Mouse (Mus musculus): ENCODE data around the gene Eif6.
A peak's percentile ranks its signal among the peaks of the same experiment; 100 is the strongest.

Eif6 gene

DNA sequence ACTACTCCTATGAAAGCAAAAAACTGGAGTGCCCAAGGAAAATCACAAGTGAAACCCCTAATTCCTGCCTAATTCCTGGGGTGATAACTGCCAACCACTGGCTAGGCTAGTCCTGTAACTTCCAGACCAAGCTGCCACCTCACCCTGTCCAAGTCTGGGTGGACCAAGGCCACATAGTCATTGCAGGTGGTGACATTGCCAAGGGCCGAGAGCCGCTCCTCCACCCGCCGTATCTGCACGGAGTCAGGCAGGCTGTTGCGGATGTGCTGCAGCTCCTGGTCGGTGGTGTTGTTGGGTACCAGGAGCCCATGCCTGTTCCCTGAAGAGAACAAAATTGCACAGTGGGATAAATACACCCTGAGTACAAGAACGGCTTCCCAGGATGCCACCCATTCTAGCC, 3.0 kb downstream of the Eif6 start:
- DNase-seq (ENCODE audit: low spot score): no peak

DNA sequence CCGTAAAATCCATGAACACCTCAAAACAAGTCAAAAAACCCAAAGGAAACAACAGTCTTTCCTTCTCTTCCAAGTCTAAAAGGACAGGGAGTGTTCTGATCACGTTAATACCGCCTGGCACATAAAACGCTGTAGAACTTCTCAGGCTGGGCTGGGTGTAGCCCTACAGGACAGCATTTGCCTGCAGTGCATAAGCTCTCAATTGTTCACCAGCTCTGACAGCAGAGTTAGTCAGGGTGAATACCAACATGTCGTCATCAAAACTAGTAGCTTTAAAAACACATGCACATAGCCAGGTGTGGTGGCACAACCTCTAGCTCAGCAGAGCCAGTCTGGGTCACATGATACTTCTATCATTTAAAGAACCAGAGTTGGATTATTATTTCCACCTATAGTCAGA, 5.9 kb downstream of the Eif6 start:
- no peak for DNase-seq (ENCODE audit: low spot score)

DNA sequence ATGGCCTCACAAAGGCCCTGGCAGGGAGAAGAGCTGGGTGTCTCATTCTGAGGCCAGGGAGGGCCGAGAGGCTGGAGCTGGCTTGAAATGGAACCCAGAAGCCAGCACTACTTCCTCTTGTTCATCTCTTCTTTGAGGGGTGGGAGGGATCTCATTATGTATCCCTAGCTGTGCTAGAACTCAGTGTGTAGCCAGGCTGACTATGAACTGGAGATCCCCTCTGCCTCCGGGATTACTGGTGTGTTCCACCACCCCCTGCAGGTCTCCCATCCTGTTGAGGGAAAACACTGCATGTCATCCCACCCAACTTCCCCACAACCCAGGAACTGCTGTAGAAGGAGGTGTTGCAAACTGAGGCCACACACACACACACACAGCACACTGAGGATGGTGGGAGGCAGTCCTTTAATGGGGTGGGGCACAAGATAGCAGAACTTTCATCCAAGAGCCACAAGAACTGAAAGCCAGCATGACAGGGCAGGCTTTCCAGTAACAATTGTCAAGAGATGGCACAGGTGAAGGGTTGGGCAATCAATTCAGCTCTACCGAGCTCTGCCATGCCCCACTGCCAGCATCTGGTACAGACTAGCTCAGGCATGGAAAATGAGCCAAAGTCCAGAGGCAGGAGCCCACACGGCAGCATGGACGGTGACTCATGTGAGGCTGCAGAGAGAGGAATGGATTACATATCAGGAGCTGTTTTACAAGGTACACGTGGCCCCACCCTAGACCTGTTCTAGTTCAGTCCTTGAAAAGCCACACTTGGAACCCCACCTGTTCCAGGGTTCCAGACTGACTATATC, 7.1 kb downstream of the Eif6 start:
- DNase-seq (ENCODE audit: low spot score): no peak

DNA sequence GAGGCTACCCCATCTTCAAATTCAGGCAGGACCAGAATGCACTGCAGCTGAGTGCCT, 7.5 kb downstream of the Eif6 start, which contains the start of gene BC029722:
TSS of gene BC029722 (minus strand) at position 35 of the 57 bp plus-strand sequence.
- no peak for DNase-seq (ENCODE audit: low spot score)

DNA sequence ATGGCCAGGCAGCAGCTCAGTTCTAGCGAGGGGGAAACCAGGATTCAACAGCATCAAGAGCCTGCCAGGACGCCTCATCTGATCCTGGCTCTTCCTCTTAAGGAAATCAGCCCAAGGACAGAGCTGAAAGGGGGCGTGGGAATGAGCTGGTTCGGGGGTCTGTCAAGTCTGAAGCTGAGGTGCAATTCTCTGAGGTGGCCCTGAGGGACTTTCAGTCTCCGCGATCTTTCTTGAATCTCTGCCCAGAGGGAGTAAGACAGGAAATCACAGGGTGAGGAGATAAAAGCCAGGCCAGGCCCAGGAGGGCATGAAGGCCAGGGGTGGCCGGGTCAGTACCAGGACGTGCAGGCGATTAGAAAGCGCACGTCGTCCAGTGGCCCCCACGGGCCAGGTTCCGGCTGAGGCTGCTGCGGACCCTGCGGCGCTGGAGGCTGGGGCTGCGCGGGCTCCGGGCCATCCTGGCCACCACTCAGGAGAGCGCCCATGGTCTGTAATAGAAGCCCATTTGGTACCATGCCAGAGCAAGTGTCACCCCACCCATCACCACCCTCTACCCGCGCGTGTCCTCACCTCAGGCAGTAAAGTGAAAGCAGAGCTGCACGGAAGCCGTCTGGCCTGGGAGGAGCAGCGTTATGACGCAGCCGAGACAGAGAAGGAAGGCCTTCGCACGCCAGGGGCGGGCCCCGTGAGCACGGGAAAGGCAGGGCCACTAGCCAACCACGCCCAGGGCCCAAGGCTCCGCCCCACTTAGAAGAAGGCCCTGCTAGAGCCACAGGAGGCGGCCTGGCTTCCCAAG, 7.9 kb downstream of the Eif6 start:
- peak; percentile 96 for DNase-seq (ENCODE audit: low spot score)

DNA sequence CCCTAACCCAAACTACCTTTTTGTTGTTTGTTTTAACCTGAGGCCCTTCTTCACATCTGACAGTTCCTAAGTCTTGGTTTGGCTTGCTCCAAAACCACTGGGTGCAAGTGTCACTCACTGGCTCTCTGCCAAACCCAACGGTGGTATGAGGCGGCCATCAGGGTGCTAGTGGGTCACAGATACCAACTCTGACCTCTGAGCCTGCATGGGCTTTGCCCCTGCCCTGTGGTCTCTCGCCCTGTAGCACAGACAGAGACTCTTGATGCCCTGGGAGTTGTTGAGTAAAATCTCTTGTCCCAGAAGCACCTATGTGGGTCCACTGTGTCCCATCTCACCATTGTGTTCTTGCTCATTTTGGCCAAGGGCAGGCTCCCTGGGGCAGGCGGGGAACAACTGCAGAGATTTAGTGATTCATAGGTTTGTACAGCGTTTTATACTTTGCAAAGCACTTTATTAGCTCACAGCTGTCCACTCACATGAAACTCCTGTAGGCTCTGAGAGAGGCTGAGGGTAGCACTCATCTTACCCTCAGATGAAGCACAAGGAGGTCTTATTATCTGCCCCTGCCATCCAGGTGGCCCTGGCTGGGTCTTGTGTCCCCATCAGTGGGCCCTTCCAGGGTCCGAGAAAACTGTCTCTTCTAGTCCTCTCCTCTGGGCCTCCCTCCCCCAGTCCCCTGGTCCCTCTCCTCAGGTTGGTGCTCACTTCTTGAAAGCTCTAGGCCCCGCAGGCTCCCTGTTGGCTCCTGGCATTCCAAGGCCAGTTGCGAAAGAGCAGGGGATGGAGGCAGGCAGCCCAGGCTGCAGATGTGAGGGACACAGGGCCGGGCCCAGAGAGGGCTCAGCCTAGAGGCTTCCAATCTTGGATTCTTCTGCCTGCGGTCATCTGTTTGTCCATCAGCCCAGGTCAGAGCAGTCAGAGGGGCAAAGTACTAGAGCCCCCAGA, 9.2 kb downstream of the Eif6 start:
- no peak for DNase-seq (ENCODE audit: low spot score)

DNA sequence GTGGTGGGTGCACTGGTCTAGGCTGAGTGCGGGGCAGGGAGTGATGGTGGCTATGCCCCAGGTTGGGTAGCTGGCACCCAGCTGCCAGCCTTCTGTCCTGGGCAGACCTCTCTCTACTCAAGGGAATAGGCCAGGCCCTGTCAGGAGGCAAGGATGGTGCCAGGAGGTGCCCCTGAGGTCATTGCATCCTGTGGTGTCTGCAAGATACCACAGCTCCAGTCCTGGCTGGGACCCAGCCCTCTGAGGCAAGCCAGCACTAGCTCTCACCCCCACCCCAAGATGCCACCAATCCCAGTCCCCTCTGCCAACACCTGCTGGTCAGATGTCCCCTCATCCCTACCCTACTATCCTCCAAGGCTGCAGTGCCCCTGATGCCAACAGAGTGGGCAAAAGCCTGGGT, 10.5 kb downstream of the Eif6 start:
- DNase-seq (ENCODE audit: low spot score): no peak

DNA sequence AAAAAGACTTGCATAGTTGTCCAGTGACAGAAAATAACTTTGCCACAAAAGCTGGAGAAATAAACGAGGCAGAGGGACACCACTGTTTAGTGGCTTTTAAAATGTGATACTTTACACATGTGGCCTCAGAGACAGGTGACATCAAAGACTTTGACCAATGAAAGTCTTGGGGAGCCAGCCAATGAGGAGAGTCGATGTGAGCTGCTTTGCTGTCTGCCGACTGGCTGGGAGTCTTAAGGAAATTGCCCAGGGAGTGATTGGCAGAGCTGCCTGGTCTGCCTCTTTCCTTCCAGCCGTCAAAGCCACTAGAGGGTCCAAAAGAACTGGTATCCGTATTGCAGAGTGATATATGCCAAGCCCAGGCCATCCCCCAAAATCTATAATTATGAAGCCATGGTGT, 11.9 kb downstream of the Eif6 start:
- no peak for DNase-seq (ENCODE audit: low spot score)

DNA sequence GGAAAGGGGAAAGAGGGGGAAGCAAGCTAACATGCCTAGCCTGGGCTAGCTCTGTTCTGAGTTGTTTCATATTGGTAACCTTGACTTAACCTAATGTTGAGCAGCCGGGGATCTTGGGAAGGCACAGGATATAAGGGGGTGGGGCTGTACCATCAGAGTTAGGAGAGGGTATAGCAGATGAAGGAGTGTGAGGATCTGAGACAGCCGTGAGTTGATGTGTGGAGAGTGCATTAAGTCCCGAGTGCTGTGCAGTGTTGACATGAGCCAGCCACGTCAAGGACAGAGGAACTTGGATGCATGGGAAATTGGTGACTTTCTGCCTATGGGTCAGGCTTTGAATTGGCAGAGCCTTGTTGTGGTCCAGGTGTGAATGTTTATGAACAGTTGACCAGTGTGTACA, 14.1 kb downstream of the Eif6 start:
- DNase-seq (ENCODE audit: low spot score): no peak

DNA sequence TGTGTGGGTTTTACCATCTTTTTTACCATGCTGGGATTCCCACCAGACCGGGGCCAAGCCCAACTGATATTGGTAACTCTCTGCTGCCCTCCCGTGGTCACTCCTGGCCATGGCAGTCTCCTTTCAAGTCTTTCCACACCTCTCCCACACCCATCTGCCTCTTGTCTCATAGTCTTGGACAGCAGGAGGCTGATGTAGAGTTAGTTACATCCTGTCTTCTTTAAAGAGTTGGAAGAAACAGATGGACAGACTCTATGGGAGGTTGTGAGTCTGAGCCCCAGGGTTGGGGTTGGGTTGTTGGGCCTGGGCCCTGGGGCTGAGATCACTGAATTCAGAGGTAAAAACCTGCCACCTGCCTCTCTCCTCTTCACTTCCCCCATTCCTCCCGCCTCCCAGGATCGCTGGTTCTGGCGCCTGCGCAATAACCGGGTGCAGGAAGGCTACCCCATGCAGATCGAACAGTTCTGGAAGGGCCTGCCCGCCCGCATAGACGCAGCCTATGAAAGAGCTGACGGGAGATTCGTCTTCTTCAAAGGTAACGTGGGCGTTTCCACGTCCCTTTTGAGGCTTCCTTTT, 14.8 kb downstream of the Eif6 start:
- peak; percentile 90 for DNase-seq (ENCODE audit: low spot score)

DNA sequence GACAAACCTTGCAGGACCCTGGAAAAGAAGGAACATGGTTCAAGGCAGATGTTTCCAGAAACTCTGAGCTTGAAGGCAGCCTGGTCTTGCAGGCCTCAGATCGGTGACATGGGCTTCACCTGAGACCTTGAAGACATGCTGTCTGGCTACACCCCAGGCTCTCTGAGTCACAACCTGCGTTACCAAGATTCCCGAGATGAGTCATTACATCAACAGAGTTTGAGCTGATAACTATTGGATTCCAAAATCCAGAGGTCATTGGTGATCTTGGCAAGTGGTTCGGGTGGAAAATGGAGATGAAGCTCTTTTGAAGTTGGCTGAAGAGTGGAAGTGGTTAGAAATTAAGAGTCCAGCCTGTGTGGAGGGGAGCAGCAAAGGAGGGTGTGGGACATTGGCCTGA, 17.1 kb downstream of the Eif6 start:
- DNase-seq (ENCODE audit: low spot score): no peak

DNA sequence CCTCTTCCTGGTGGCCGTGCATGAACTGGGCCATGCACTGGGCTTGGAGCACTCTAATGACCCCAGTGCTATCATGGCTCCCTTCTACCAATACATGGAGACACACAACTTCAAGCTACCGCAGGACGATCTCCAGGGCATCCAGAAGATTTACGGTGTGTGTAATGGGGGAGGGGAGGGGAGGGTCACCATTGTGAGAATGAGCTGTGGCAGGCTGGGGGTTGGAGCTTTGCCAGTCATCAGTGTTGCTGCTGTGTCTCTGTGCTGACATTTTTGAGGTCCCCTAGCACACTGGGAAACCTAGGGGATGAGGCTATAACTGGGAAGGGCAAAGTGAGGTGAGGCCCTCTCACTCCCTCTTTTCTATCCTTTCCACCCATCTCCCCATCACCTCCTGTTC, 19.3 kb downstream of the Eif6 start:
- no peak for DNase-seq (ENCODE audit: low spot score)

DNA sequence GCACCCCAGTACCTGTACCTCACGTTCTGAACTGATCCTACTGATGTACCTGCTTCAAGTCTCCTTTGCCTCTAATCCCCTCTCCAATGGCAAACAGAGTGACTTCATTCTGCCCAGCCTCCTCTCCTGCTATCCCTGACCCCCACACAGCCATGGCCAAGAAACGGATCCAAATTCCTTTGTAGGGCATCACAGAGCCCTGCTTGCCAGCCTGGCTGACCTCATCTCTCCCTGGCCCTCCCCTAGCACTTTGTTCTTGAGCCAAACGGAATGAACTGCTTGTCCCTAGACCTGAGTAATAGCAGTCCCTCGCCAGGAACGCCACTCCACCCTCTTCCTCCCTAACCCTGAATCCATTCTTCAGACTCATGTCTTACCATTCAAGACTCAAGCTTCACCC, 20.2 kb downstream of the Eif6 start:
- no peak for DNase-seq (ENCODE audit: low spot score)

DNA sequence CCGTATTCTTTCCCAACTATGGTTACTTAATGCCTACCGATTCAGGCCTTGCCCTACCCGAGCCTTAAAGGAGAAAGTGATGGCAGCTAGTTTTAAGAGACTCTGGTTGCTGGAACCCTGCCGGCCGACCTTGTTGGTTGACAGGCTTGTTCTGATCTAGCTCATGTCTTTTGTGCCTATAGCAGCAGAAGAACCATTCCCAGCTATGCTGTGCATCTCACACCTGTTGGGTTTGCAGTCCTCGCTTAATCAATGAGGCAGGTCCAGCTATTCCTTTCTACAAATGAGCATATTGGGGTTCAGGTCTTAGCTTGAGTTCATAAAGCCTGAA, 20.8 kb downstream of the Eif6 start:
- DNase-seq (ENCODE audit: low spot score): no peak

DNA sequence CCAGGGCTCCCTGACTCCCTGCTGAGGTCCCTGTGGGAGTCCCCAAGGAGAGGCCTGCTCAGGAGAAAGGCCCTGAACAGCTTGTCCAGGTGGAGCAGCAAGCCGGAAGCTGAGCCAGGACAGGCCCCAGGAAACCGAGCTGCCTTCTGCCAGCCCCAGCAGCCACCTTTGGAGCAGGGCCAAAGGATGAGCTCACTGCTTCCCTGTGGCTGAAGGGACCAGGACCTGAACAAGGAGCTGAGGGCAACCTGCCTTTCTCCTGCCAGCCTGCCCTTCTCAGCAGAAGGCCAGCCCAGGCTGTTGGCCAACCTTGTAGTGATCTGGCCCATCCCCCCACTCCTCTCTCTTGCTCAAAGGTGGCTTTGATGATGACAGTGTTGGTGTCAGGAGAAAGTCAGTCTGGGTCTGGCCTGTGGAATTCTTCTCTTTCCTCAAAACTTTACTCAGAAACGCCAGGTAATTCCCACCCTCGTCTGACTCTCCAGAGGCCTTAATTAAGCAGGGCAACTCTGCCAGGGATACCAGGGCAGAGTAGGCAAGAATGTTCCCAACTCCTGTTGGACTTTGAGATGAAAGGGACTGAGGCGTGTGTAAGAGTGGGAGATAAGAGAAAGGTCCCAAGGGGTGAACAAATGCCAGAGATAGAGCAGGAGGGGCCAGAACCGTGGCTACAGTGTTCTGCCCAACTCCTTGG, 21.3 kb downstream of the Eif6 start:
- no peak for DNase-seq (ENCODE audit: low spot score)

DNA sequence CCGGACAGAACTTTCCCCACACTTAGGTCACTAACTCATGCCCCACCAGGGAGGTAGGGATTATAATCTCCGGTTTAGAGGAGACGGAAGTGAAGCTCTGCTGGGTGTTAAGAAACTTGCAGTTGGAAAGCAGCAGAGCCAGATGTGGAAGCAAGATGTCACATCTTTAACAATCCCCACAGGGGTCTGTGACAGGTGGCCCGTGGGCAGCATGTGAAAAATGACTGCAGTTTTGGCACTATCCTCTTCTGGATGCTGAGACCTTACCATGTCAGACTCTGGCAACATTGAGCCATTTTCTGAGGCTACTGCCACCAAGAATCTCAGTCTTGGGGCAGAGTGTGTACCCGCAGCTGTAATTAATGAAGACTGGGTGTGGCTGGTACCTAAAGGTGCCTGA, 22.7 kb downstream of the Eif6 start:
- no peak for DNase-seq (ENCODE audit: low spot score)

DNA sequence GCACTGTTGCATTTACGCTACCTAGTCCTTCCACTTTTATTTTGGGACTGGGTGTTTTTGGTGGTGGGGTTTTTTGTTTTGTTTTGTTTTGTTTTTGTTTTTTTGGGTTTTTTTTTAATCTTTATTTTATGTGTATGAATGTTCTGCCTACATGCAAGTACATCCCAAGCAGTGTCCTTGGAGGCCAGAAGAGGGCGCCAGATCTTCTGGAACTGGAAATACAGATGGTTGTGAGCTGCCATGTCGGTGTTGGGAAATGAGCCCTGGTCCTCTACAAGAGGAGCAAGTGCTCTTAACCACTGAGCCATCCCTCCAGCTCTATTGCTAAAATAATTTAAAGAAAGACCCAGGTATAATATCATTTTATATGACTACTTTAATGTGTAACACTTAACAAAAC, 24.0 kb downstream of the Eif6 start:
- DNase-seq (ENCODE audit: low spot score): no peak

DNA sequence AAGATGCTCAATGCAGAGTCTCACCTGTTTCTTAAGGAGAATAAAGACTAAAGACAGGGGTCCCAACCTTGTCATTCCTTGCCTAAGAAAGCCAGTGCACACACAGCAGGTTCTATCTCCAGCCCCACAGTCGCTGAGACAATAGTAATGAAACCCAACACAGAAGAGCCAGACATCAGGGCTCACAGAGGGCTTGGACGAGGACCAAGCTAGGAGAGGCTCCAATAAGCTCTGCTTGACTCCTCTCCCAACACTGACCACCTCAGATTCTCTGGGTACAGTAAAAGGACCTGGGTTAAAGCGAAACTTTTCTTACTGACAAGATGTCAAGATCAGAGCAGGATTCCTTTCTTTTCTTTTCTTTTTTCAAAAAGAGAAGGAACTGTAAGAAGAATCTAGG, 28.1 kb downstream of the Eif6 start:
- DNase-seq (ENCODE audit: low spot score): no peak

DNA sequence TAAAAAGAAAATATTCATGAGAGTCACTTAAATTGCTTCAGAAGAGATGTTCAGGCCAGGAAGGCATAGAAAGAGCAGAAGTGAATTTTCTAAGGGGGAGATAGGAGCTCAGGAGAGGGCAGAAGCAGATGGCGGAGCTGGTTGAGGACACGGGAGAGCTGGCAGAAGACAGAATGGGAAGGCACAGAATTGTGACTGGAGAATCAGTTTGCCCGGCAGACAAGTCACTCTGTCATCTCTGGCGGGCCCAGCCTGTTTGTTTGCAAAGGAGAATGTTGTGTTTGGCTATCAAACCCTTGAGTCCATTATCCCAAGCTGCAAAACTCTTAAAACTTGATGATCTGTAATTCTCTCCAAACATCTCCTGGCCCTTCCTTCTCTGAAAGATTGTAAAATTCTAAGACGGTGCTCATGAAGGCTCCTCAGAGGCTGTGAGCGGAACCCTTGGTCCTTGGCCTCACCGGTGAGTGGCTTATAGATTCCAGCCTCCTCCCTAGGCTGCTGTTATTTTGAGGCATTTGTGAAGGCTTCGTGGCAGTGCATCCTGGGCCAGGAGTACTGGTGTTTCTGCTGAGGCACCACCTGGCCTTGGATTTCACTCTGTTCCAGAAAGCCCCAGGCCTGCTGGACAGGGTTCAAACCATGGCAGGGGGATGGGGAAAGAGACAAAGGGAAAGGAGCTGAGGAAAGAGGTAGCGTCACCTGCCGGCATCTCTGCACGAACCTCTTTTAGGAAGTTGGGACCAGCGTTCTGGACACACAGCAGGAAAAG, 31.9 kb downstream of the Eif6 start:
- no peak for DNase-seq (ENCODE audit: low spot score)

DNA sequence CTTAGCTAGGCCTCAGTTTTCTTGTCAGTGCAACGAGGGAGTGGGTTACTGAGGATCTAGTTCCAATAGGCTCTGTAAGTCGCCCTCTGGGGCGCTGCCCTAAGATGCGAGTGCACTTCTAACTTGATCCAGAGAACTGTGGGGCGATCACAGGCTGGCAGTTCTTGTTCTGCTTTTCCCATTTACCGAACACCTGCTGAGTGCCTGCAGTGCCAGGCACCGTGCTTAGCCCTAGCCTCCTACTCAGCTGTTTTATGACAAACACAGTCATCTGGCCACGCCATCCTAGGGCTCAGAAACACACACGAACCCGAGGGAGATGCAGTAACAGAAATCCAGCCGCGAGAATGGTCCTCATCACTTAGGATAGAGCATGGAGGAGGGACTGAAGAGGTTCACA, 33.8 kb downstream of the Eif6 start:
- no peak for DNase-seq (ENCODE audit: low spot score)

Data from embryo, embryonic 10 days (tissue).